Mouse (Mus musculus): ENCODE measurements around the gene Ptrhd1.

GRCm38 (mm10) chr12:4211174-4211573 lies 22.7 kb upstream of the Ptrhd1 start:
- no peak for TF ChIP-seq HCFC1 (IDR thresholded peaks at IDR 0.05; ENCODE audit: borderline replicate concordance, insufficient read depth, low read length)
- no peak for TF ChIP-seq MAFK (IDR thresholded peaks at IDR 0.05; ENCODE audit: insufficient read depth, low read depth, low read length)
- TF ChIP-seq ZNF384 (IDR thresholded peaks at IDR 0.05; ENCODE audit: low read depth, low read length), result no peak
- TF ChIP-seq ZC3H11A (IDR thresholded peaks at IDR 0.05; ENCODE audit: borderline replicate concordance, low read depth, low read length), result no peak
